Mouse (Mus musculus) bone marrow, adult 2 months (tissue): ENCODE results near the gene Rap2a. TPM values are rescaled to one million over a fixed set of nuclear protein-coding genes. Genes with fewer than 3 reads are reported as not detected.

ENCODE experiments used
- H3K27ac ChIP-seq: fragments of 200-500 bp; 2 replicates; pipeline ENCODE4 v1.5.1; 2012; ENCODE audit warnings: low read depth, mild to moderate bottlenecking, control low read depth, inconsistent platforms, low read length; ENCODE audit not compliant: control insufficient read depth, poor library complexity, insufficient read depth
- H3K4me1 ChIP-seq: fragments of 200-500 bp; 2 replicates; pipeline ENCODE4 v1.6.1; 2011; ENCODE audit warnings: low read length; ENCODE audit not compliant: control insufficient read depth, insufficient read depth
- H3K4me3 ChIP-seq: fragments of 200-500 bp; replicated peaks from 2 replicates; pipeline ENCODE3; 2011; ENCODE audit warnings: mild to moderate bottlenecking, low read depth, low read length, control low read depth; ENCODE audit not compliant: control insufficient read depth
- CTCF ChIP-seq: fragments of 200-500 bp; IDR thresholded peaks from 2 replicates; pipeline ENCODE4 v1.5.1; 2011; ENCODE audit warnings: low read length, control low read depth; ENCODE audit not compliant: control insufficient read depth, insufficient read depth
- POLR2A ChIP-seq: fragments of 200-500 bp; IDR thresholded peaks from 2 replicates; pipeline ENCODE4 v1.6.1; 2011; ENCODE audit warnings: low read depth, mild to moderate bottlenecking, control low read depth, low read length, borderline replicate concordance; ENCODE audit not compliant: control insufficient read depth
- WGBS: fragments of 180-500 bp; shearing (Covaris S2); methylation state at CpG from one replicate; pipeline ENCODE4 v1.1.7; 2018; 5-methylcytosine and 5-hydroxymethylcytosine counted together
- polyA plus RNA-seq: library from polyadenylated mRNA; stranded (reverse); fragments of >200 nt; gene quantifications from 2 replicates; pipeline ENCODE4 v1.2.4, GENCODE M21; 2011; ENCODE audit warnings: low replicate concordance; ENCODE audit not compliant: missing spikeins, insufficient read depth, insufficient read length

Rap2a gene
- polyA plus RNA-seq, 1 experiment: 6.9 TPM

GRCm38 (mm10) chr14:120480927-120481326 is 2.7 kb downstream of the Rap2a start:
- TF ChIP-seq CTCF (no peak), POLR2A (no peak)
- Histone ChIP-seq H3K4me1 (peaks cover 3% of the 10 kb centered on the region; the same call in 1 of the 2 replicates), H3K27ac (no peak overlapping the region), H3K4me3 (no peak overlapping the region)
- 75% methylated on average over 4 of the region's 4 CpGs for WGBS

- Histone ChIP-seq H3K4me3 (no peak overlapping the region), H3K27ac (no peak overlapping the region), H3K4me1 (peaks cover 3% of the 10 kb centered on the region; the same call in 1 of the 2 replicates)
- TF ChIP-seq CTCF: no peak
- TF ChIP-seq POLR2A: no peak
- WGBS: 89% methylated on average over 5 of the region's 5 CpGs
Measured at GRCm38 (mm10) chr14:120484561-120484960, 6.3 kb downstream of the Rap2a start.

- no peaks in the 10 kb centered on the region for H3K4me1 ChIP-seq
- no peak for TF ChIP-seq POLR2A
- no peak for TF ChIP-seq CTCF
- no peak overlapping the region for H3K4me3 ChIP-seq
- H3K27ac ChIP-seq: no peak overlapping the region
- 11% methylated on average over 5 of the region's 5 CpGs for WGBS
Measured at GRCm38 (mm10) chr14:120496284-120496683, 18.0 kb downstream of the Rap2a start.

- Histone ChIP-seq H3K27ac (no peak overlapping the region), H3K4me1 (no peaks in the 10 kb centered on the region), H3K4me3 (no peak overlapping the region)
- 59% methylated on average over 5 of the region's 5 CpGs for WGBS
- TF ChIP-seq POLR2A (no peak), CTCF (no peak)
Measured at GRCm38 (mm10) chr14:120496827-120497226, 18.6 kb downstream of the Rap2a start.

GRCm38 (mm10) chr14:120499096-120499495 is 20.9 kb downstream of the Rap2a start:
- H3K27ac ChIP-seq: no peak overlapping the region
- 90% methylated on average over 10 of the region's 10 CpGs for WGBS
- TF ChIP-seq CTCF (no peak), POLR2A (no peak)
- H3K4me1 ChIP-seq: no peaks in the 10 kb centered on the region
- no peak overlapping the region for H3K4me3 ChIP-seq

- WGBS: 80% methylated on average over 6 of the region's 6 CpGs
- no peak overlapping the region for H3K4me3 ChIP-seq
- no peaks in the 10 kb centered on the region for H3K4me1 ChIP-seq
- H3K27ac ChIP-seq: no peak overlapping the region
- TF ChIP-seq CTCF: no peak
Measured at GRCm38 (mm10) chr14:120499601-120500000, 21.4 kb downstream of the Rap2a start.

GRCm38 (mm10) chr14:120500021-120500560 is 21.8 kb downstream of the Rap2a start:
- 71% methylated on average over 12 of the region's 12 CpGs for WGBS
- no peak overlapping the region for H3K4me3 ChIP-seq
- H3K4me1 ChIP-seq: no peaks in the 10 kb centered on the region
- no peak for TF ChIP-seq CTCF
- TF ChIP-seq POLR2A: no peak
- no peak overlapping the region for H3K27ac ChIP-seq

GRCm38 (mm10) chr14:120500791-120501190 is 22.5 kb downstream of the Rap2a start:
- TF ChIP-seq CTCF: no peak
- no peak for TF ChIP-seq POLR2A
- Histone ChIP-seq H3K4me3 (no peak overlapping the region), H3K4me1 (no peaks in the 10 kb centered on the region), H3K27ac (no peak overlapping the region)
- 92% methylated on average over 5 of the region's 5 CpGs for WGBS

GRCm38 (mm10) chr14:120503641-120504040 is 25.4 kb downstream of the Rap2a start:
- WGBS: 86% methylated on average over 12 of the region's 12 CpGs
- no peaks in the 10 kb centered on the region for H3K4me1 ChIP-seq
- no peak overlapping the region for H3K4me3 ChIP-seq
- no peak overlapping the region for H3K27ac ChIP-seq
- TF ChIP-seq POLR2A: no peak
- TF ChIP-seq CTCF: no peak
